24 mouse cellular contexts compared by ENCODE assay signal in genomic region chr7:96272068-96272467, GRCm38 (mm10).
A peak's percentile ranks its signal among the peaks of the same experiment; 100 is the strongest.
DNase-seq lines count a peak whose midpoint lies in the region; ATAC-seq and TF ChIP-seq lines count a peak whose summit lies in the region.
"Had no signal": no experiment of that assay in that cellular context is flagged by ENCODE, and none has a peak within 500 bp of the region (broad histone marks: within the 10 kb centered on the region; RNA-seq: fewer than 3 reads in every experiment).

No protein-coding gene starts in this region.

- peak overlapping the region; percentile 72 for H3K27ac ChIP-seq in forebrain, embryonic 10.5 days
- H3K27ac ChIP-seq in forebrain, postnatal 0 days (ENCODE audit: low read depth, low read length), result no peak overlapping the region
- H3K27ac ChIP-seq in forebrain, embryonic 15.5 days (replicated peaks), result 0 out of 2 replicates have a peak overlapping the region, but pooled peaks have one; percentile 59
- H3K27ac ChIP-seq in forebrain, embryonic 16.5 days (ENCODE audit: low read length), result no peak overlapping the region
- no peak overlapping the region for H3K27ac ChIP-seq in midbrain, embryonic 11.5 days (ENCODE audit: low read depth, low read length)
- no peak overlapping the region for H3K27ac ChIP-seq in midbrain, embryonic 14.5 days (replicated peaks; ENCODE audit: low read depth, low read length)
- no peak overlapping the region for H3K27ac ChIP-seq in thymus, adult 2 months (ENCODE audit: control insufficient read depth, insufficient read depth, low read length)
- H3K27ac ChIP-seq: embryonic facial prominence, embryonic 13.5 days; embryonic facial prominence, embryonic 15.5 days had no signal

- DNase-seq in forebrain, embryonic 10.5 days (ENCODE audit: extremely low spot score, low spot score), result no peak
- no peak for DNase-seq in forebrain, postnatal 0 days
- DNase-seq in midbrain, embryonic 11.5 days (ENCODE audit: low spot score, missing footprints), result peak; percentile 70
- no peak for DNase-seq in midbrain, embryonic 14.5 days
- DNase-seq in ZHBTc4 (ENCODE audit: low read depth, low spot score), result peak; percentile 39
- no peak for DNase-seq in thymus, adult 2 months
- DNase-seq: adrenal gland, adult 2 months; adrenal gland, postnatal 10 days; adrenal gland, postnatal 25 days; B cell, adult 2 months; cerebellum, adult 11 months; cerebellum, adult 18-20 months; cerebellum, adult 8-10 months; cerebellum, adult 9-11 months; cerebellum, postnatal 14 days; cerebellum, postnatal 36 days; embryo, embryonic 11 days had no signal

- peaks cover 20% of the 10 kb centered on the region; the same call in 1 of the 2 replicates for H3K27me3 ChIP-seq in forebrain, embryonic 10.5 days (ENCODE audit: poor library complexity, severe bottlenecking)
- H3K27me3 ChIP-seq in forebrain, postnatal 0 days (ENCODE audit: insufficient read depth, low read length), result no peaks in the 10 kb centered on the region
- no peaks in the 10 kb centered on the region for H3K27me3 ChIP-seq in forebrain, embryonic 15.5 days
- no peaks in the 10 kb centered on the region for H3K27me3 ChIP-seq in forebrain, embryonic 16.5 days (replicated peaks; ENCODE audit: control insufficient read depth, insufficient read depth, low read length)
- no peaks in the 10 kb centered on the region; the same call in 1 of the 2 replicates for H3K27me3 ChIP-seq in midbrain, embryonic 11.5 days (ENCODE audit: control insufficient read depth, insufficient read depth, low read length)
- H3K27me3 ChIP-seq in midbrain, embryonic 14.5 days (ENCODE audit: control insufficient read depth, insufficient read depth, low read length), result no peaks in the 10 kb centered on the region
- H3K27me3 ChIP-seq in thymus, adult 2 months (ENCODE audit: control insufficient read depth, insufficient read depth, low read length), result no peaks in the 10 kb centered on the region
- H3K27me3 ChIP-seq: CH12.LX; embryonic facial prominence, embryonic 13.5 days; embryonic facial prominence, embryonic 15.5 days had no signal

- no peak for TF ChIP-seq POLR2A in thymus, adult 2 months (IDR thresholded peaks at IDR 0.05; ENCODE audit: control insufficient read depth, extremely low read depth, insufficient read depth, low read length, poor library complexity)

- H3K4me2 ChIP-seq in forebrain, postnatal 0 days (ENCODE audit: low read depth), result no peak overlapping the region
- H3K4me2 ChIP-seq in forebrain, embryonic 15.5 days (replicated peaks), result no peak overlapping the region
- no peak overlapping the region for H3K4me2 ChIP-seq in forebrain, embryonic 16.5 days (ENCODE audit: low read length)
- no peak overlapping the region for H3K4me2 ChIP-seq in midbrain, embryonic 11.5 days
- no peak overlapping the region for H3K4me2 ChIP-seq in midbrain, embryonic 14.5 days (ENCODE audit: low read length)
- H3K4me2 ChIP-seq: embryonic facial prominence, embryonic 13.5 days; embryonic facial prominence, embryonic 15.5 days had no signal

- 39% methylated on average over 3 of the region's 3 CpGs for WGBS in forebrain, embryonic 10.5 days
- WGBS in forebrain, postnatal 0 days, result 64% methylated on average over 3 of the region's 3 CpGs
- WGBS in forebrain, embryonic 15.5 days, result 54% methylated on average over 3 of the region's 3 CpGs
- 45% methylated on average over 3 of the region's 3 CpGs for WGBS in forebrain, embryonic 16.5 days
- 31% methylated on average over 3 of the region's 3 CpGs for WGBS in midbrain, embryonic 11.5 days
- 55% methylated on average over 3 of the region's 3 CpGs for WGBS in midbrain, embryonic 14.5 days
- 76% methylated on average over 3 of the region's 3 CpGs for WGBS in thymus, adult 2 months

- H3K9ac ChIP-seq in forebrain, postnatal 0 days, result no peak overlapping the region
- H3K9ac ChIP-seq in forebrain, embryonic 15.5 days (replicated peaks), result no peak overlapping the region
- H3K9ac ChIP-seq in forebrain, embryonic 16.5 days (replicated peaks; ENCODE audit: low read depth, low read length), result no peak overlapping the region
- H3K9ac ChIP-seq in midbrain, embryonic 11.5 days (ENCODE audit: low read length), result no peak overlapping the region
- H3K9ac ChIP-seq in midbrain, embryonic 14.5 days (replicated peaks; ENCODE audit: low read length), result no peak overlapping the region
- H3K9ac ChIP-seq: embryonic facial prominence, embryonic 13.5 days; embryonic facial prominence, embryonic 15.5 days had no signal

- no peak for ATAC-seq in forebrain, postnatal 0 days
- no peak for ATAC-seq in forebrain, embryonic 15.5 days (replicated peaks)
- no peak for ATAC-seq in forebrain, embryonic 16.5 days
- ATAC-seq in midbrain, embryonic 11.5 days (ENCODE audit: low FRiP score), result no peak
- ATAC-seq in midbrain, embryonic 14.5 days (ENCODE audit: low FRiP score, low TSS enrichment), result no peak
- ATAC-seq: CD4-positive, CD25-positive, alpha-beta regulatory T cell, adult 4 months had no signal

- H3K36me3 ChIP-seq in forebrain, embryonic 10.5 days (replicated peaks), result peaks cover 15% of the 10 kb centered on the region
- H3K36me3 ChIP-seq in forebrain, postnatal 0 days (ENCODE audit: insufficient read depth), result no peaks in the 10 kb centered on the region
- H3K36me3 ChIP-seq in forebrain, embryonic 15.5 days, result no peaks in the 10 kb centered on the region
- no peaks in the 10 kb centered on the region for H3K36me3 ChIP-seq in forebrain, embryonic 16.5 days (ENCODE audit: control insufficient read depth, insufficient read depth)
- H3K36me3 ChIP-seq in midbrain, embryonic 11.5 days (ENCODE audit: control insufficient read depth, insufficient read depth, low read length), result no peaks in the 10 kb centered on the region
- H3K36me3 ChIP-seq in midbrain, embryonic 14.5 days (ENCODE audit: control insufficient read depth, insufficient read depth, low read length), result no peaks in the 10 kb centered on the region
- H3K36me3 ChIP-seq in thymus, adult 2 months (ENCODE audit: control insufficient read depth, insufficient read depth, low read length), result no peaks in the 10 kb centered on the region
- H3K36me3 ChIP-seq: embryonic facial prominence, embryonic 13.5 days; embryonic facial prominence, embryonic 15.5 days had no signal

- H3K4me3 ChIP-seq in forebrain, embryonic 10.5 days, result no peak overlapping the region
- H3K4me3 ChIP-seq in forebrain, postnatal 0 days (ENCODE audit: low read depth, low read length), result no peak overlapping the region
- no peak overlapping the region for H3K4me3 ChIP-seq in forebrain, embryonic 15.5 days
- H3K4me3 ChIP-seq in forebrain, embryonic 16.5 days (replicated peaks; ENCODE audit: low read length), result no peak overlapping the region
- H3K4me3 ChIP-seq in midbrain, embryonic 11.5 days (ENCODE audit: low read depth, low read length), result no peak overlapping the region
- no peak overlapping the region for H3K4me3 ChIP-seq in midbrain, embryonic 14.5 days (replicated peaks; ENCODE audit: low read depth, low read length)
- no peak overlapping the region for H3K4me3 ChIP-seq in thymus, adult 2 months (ENCODE audit: control insufficient read depth, insufficient read depth, low read length)
- H3K4me3 ChIP-seq: embryonic facial prominence, embryonic 13.5 days; embryonic facial prominence, embryonic 15.5 days; erythroblast, embryonic 14.5 days had no signal

- H3K9me3 ChIP-seq in forebrain, embryonic 10.5 days, result peaks cover 11% of the 10 kb centered on the region
- no peaks in the 10 kb centered on the region for H3K9me3 ChIP-seq in forebrain, postnatal 0 days (ENCODE audit: low read length)
- H3K9me3 ChIP-seq in forebrain, embryonic 15.5 days, result no peaks in the 10 kb centered on the region
- H3K9me3 ChIP-seq in forebrain, embryonic 16.5 days (ENCODE audit: control insufficient read depth, low read length), result no peaks in the 10 kb centered on the region
- no peaks in the 10 kb centered on the region; the same call in 1 of the 2 replicates for H3K9me3 ChIP-seq in midbrain, embryonic 11.5 days (ENCODE audit: control insufficient read depth, low read length)
- no peaks in the 10 kb centered on the region for H3K9me3 ChIP-seq in midbrain, embryonic 14.5 days (ENCODE audit: control insufficient read depth, low read length)
- H3K9me3 ChIP-seq: embryonic facial prominence, embryonic 13.5 days; embryonic facial prominence, embryonic 15.5 days had no signal

- H3K4me1 ChIP-seq in forebrain, embryonic 10.5 days, result peaks cover 57% of the 10 kb centered on the region
- H3K4me1 ChIP-seq in forebrain, postnatal 0 days (ENCODE audit: insufficient read depth), result 0 out of 2 replicates have a peak, but pooled peaks cover 5% of the 10 kb centered on the region
- peaks cover 48% of the 10 kb centered on the region for H3K4me1 ChIP-seq in forebrain, embryonic 15.5 days
- H3K4me1 ChIP-seq in forebrain, embryonic 16.5 days (replicated peaks; ENCODE audit: control insufficient read depth, insufficient read depth, low read length), result peaks cover 30% of the 10 kb centered on the region
- H3K4me1 ChIP-seq in midbrain, embryonic 11.5 days (ENCODE audit: control insufficient read depth, insufficient read depth, low read length), result 0 out of 2 replicates have a peak, but pooled peaks cover 2% of the 10 kb centered on the region
- peaks cover 13% of the 10 kb centered on the region; the same call in 1 of the 2 replicates for H3K4me1 ChIP-seq in midbrain, embryonic 14.5 days (ENCODE audit: control insufficient read depth, insufficient read depth, low read length)
- no peaks in the 10 kb centered on the region for H3K4me1 ChIP-seq in thymus, adult 2 months (replicated peaks; ENCODE audit: control insufficient read depth, insufficient read depth, low read length)

- no peak for TF ChIP-seq CTCF in forebrain, postnatal 0 days (IDR thresholded peaks at IDR 0.05; ENCODE audit: low read depth)
- TF ChIP-seq CTCF in thymus, adult 2 months (IDR thresholded peaks at IDR 0.05; ENCODE audit: borderline replicate concordance, control insufficient read depth, extremely low read depth, insufficient read depth, low read length, poor library complexity), result no peak

Comparison
In these comparisons a context has a peak if more than half of its experiments do, and no peak if none do; other contexts are left out.
1. DNase-seq: peak in midbrain, embryonic 11.5 days (single experiment) and ZHBTc4 (single experiment); none in forebrain, embryonic 10.5 days (single experiment), forebrain, postnatal 0 days (single experiment), midbrain, embryonic 14.5 days (single experiment) and thymus, adult 2 months (single experiment).
2. H3K27ac ChIP-seq: peak in forebrain, embryonic 10.5 days (single experiment) and forebrain, embryonic 15.5 days (single experiment); none in forebrain, postnatal 0 days (single experiment), forebrain, embryonic 16.5 days (single experiment), midbrain, embryonic 11.5 days (single experiment), midbrain, embryonic 14.5 days (single experiment) and thymus, adult 2 months (single experiment).